Mouse (Mus musculus): Measurements from ENCODE around the gene Flywch2.

Flywch2 gene

GRCm38 (mm10) chr17:23748631-23749391 lies 37.1 kb downstream of the Flywch2 start:
- DNase-seq (ENCODE audit: low spot score) = no peak

GRCm38 (mm10) chr17:23748026-23748425 lies 37.9 kb downstream of the Flywch2 start:
- no peak for DNase-seq (ENCODE audit: low spot score)

- no peak for DNase-seq (ENCODE audit: low spot score)
Observed at GRCm38 (mm10) chr17:23747471-23747870, 38.4 kb downstream of the Flywch2 start.

- DNase-seq (ENCODE audit: low spot score) = no peak
Observed at GRCm38 (mm10) chr17:23746767-23747166, 39.1 kb downstream of the Flywch2 start.

- DNase-seq (ENCODE audit: low spot score) = no peak
Observed at GRCm38 (mm10) chr17:23746311-23746710, 39.6 kb downstream of the Flywch2 start.

GRCm38 (mm10) chr17:23745301-23746251 lies 40.3 kb downstream of the Flywch2 start, which contains the start of gene Kremen2:
Gene Kremen2 (minus strand): TSS chr17:23745833.
- no peak for DNase-seq (ENCODE audit: low spot score)

GRCm38 (mm10) chr17:23744651-23745050 lies 41.2 kb downstream of the Flywch2 start:
- DNase-seq (ENCODE audit: low spot score) = no peak

GRCm38 (mm10) chr17:23744076-23744475 lies 41.8 kb downstream of the Flywch2 start:
- no peak for DNase-seq (ENCODE audit: low spot score)

- no peak for DNase-seq (ENCODE audit: low spot score)
Observed at GRCm38 (mm10) chr17:23742941-23743340, 42.9 kb downstream of the Flywch2 start.

GRCm38 (mm10) chr17:23742210-23742793 lies 43.6 kb downstream of the Flywch2 start:
- no peak for DNase-seq (ENCODE audit: low spot score)

- DNase-seq (ENCODE audit: low spot score) = no peak
Observed at GRCm38 (mm10) chr17:23741359-23742209, 44.3 kb downstream of the Flywch2 start.

- no peak for DNase-seq (ENCODE audit: low spot score)
Observed at GRCm38 (mm10) chr17:23740598-23741021, 45.3 kb downstream of the Flywch2 start, which contains the start of gene Paqr4. Gene Paqr4 (minus strand): TSS chr17:23740867.

- DNase-seq (ENCODE audit: low spot score) = peak; percentile 83
Observed at GRCm38 (mm10) chr17:23740136-23740584, 45.7 kb downstream of the Flywch2 start.

- no peak for DNase-seq (ENCODE audit: low spot score)
Observed at GRCm38 (mm10) chr17:23739202-23740135, 46.4 kb downstream of the Flywch2 start.

- no peak for DNase-seq (ENCODE audit: low spot score)
Observed at GRCm38 (mm10) chr17:23738836-23739201, 47.1 kb downstream of the Flywch2 start.

GRCm38 (mm10) chr17:23737493-23738445 lies 48.1 kb downstream of the Flywch2 start:
- DNase-seq (ENCODE audit: low spot score) = no peak

GRCm38 (mm10) chr17:23734341-23734740 lies 51.5 kb downstream of the Flywch2 start:
- DNase-seq (ENCODE audit: low spot score) = no peak

- DNase-seq (ENCODE audit: low spot score) = no peak
Observed at GRCm38 (mm10) chr17:23730441-23730840, 55.4 kb downstream of the Flywch2 start.
